Mouse (Mus musculus) right cerebral cortex, postnatal 4 days (tissue): ENCODE measurements at regions not wholly inside any gene's neighbourhood (a gene's known extent, or its start where the extent isn't known, plus 50 kb on each side); places are given as distances from the start of the nearest gene placed in this dataset.

Experiments
- DNase-seq: peaks from one replicate; pipeline ENCODE4 v3.0.0-alpha.2; 2022

DNA sequence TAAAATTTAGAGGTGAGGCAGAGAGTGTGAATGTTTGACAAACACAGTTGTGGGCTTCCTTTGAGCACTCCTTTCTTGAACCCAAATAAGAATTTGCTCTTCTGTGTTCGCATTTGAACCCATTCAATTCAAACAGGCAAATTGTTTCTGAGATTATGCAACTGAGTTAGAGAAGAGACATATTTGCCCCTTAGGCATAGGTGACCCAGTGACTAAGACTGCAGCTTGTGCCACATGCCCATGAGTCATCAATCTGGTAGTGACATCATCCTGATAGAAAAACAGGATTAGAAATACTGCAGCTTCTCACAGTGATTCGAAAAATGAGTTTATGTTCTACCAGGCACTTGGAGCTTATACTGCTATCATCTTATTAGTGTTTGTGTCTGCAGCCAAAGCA, 67.2 kb downstream of the Zfp622 start:
- DNase-seq: no peak

DNA sequence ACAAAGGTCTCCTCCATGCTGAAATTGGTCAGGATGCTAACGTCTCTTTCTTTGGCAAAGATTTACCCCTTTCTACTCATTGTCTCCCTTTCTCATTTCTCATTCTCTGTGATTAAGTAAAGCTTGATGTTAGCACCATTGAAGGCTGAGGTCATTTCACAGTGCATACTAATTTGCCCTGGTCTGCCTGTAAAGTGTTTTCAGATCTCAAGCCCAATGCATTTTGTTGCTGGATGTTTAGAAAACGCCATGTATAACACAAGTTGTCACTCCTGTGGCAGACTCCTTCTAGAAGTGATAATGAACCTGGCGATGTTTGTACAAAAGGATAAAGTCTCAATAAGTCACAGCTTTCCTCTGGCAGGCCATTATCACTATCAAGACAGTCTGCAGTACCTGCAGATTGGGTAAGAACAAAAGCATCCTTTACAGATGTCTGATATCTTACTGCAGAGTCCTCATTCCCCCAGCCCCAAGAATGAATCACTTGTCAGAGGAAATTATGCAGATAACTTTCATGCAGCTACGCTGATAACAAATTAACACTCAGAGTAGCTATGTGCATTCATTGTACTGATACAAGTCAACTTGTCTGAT, 68.7 kb downstream of the Zfp622 start:
- DNase-seq: no peak

DNA sequence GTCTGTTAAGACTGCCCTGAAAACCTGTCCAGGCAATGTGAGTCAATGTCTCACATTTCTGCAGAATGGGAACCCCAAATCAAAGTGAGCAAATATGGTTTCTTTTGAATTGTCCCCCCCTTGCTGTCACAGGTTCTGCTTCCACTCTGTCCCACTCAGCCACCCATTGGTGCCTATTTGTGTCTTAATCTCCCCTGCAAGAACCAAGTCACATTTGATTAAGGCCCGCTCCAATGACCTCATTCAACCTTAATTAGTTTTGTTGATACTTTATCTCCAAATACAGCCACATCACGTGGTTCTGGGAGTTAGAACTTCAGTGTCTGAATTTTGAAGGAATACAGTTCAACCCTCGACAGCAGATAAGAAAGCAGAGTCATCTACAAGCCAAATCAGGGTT, 73.9 kb downstream of the Zfp622 start:
- no peak for DNase-seq

GRCm38 (mm10) chr15:26100199-26100598, 116.0 kb downstream of the Zfp622 start:
- DNase-seq: no peak

DNA sequence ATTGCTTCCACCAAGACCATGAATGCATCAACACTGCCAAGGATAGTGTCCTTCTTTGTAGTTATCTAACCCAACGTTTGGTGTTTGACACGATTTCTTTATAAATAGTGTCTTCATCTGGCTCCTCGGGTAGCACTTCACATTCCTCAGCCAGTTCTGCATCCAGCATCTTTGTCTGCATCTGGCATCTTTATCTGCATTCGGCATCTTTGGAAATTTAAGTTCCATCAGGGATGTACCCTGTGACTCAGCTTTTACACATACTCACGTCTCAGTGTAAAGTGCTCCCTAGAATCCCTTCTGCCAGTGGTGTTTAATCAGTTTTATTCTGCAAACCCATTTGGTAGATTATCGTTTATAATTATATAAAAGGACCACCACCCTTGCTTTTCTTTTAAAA, 123.8 kb downstream of the Zfp622 start:
- no peak for DNase-seq

- DNase-seq: no peak
These were observed 160.0 kb downstream of the Zfp622 start for GRCm38 (mm10) chr15:26144197-26144596.

GRCm38 (mm10) chr15:26158499-26158898, 150.3 kb upstream of the March11 start:
- DNase-seq: no peak

GRCm38 (mm10) chr15:26184930-26185329, 123.9 kb upstream of the March11 start:
- DNase-seq: peak; percentile 2

DNA sequence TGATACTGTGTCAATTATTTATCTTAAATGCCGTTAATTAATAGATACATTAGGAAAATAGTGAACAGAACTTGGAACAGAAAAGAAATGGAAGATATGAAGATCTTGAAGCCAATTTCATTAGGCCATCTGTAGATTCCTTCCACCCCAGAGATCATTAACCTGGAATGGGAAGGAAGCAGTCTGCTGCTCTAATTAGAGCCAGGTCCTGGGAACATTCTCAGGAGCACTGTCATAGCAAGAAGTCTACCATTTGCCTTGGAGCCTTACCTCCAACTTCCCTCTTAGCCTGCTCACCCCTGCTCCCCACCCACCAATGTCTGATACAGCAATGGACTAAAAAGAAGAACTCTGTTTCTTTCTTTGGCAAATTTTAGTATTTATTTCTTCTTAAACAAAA, 113.3 kb upstream of the March11 start:
- DNase-seq: no peak

- no peak for DNase-seq
These were observed 102.0 kb upstream of the March11 start for GRCm38 (mm10) chr15:26206837-26207236.

DNA sequence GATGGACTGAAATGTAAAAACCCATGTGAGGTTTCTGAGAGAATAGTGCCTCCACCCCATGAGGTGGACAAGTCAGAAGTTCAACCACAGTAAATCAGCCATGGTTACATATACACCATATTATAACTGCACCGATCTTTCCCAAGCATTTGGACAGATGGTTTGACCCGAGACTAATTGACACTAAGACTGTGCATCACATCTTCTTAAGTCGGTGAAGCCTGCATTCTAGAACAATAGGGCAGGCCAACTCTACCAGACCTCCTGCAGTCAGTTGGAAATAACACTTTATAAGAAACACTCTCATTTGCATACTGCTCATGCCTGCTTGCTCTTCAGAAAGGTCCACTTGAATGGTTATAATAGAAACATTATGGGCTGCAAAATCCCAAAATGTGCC, 88.0 kb upstream of the March11 start:
- DNase-seq: no peak

- DNase-seq: no peak
These were observed 80.2 kb upstream of the March11 start for GRCm38 (mm10) chr15:26228646-26229045.
